Mouse (Mus musculus) C2C12 (cell line): ENCODE data around the gene Haspin. TPM values are rescaled to one million over a fixed set of nuclear protein-coding genes. Genes with fewer than 3 reads are reported as not detected.

ENCODE experiments used
- H3K27me3 ChIP-seq: one replicate; pipeline ENCODE4 v1.6.1; 2011; ENCODE audit not compliant: control insufficient read depth, insufficient read depth, insufficient read length
- H3K36me3 ChIP-seq: one replicate; pipeline ENCODE4 v1.6.1; 2011; ENCODE audit not compliant: control insufficient read depth, insufficient read depth
- H3K4me3 ChIP-seq: one replicate; pipeline ENCODE4 v1.5.1; 2011; ENCODE audit warnings: mild to moderate bottlenecking, control low read depth; ENCODE audit not compliant: poor library complexity, insufficient read depth, severe bottlenecking
- H3K79me2 ChIP-seq: one replicate; pipeline ENCODE4 v1.6.1; 2011; ENCODE audit not compliant: control insufficient read depth, insufficient read depth
- H3K79me3 ChIP-seq: one replicate; pipeline ENCODE4 v1.6.1; 2011; ENCODE audit warnings: low read depth, control low read depth
- H3ac ChIP-seq: one replicate; pipeline ENCODE3; 2011; ENCODE audit warnings: low read depth; ENCODE audit not compliant: control insufficient read depth, insufficient read length
- CEBPB ChIP-seq: IDR thresholded peaks from one replicate; pipeline ENCODE4 v1.6.1; 2011; ENCODE audit warnings: low read depth, mild to moderate bottlenecking, control low read depth, moderate library complexity
- CTCF ChIP-seq: IDR thresholded peaks from one replicate; pipeline ENCODE4 v1.5.1; 2011; ENCODE audit not compliant: control insufficient read depth, insufficient read depth, insufficient read length
- FOSL1 ChIP-seq: IDR thresholded peaks from one replicate; pipeline ENCODE4 v1.8.0; 2011; ENCODE audit warnings: mild to moderate bottlenecking, low read length; ENCODE audit not compliant: poor library complexity, insufficient read depth, severe bottlenecking
- MAX ChIP-seq: IDR thresholded peaks from one replicate; pipeline ENCODE4 v1.6.1; 2011; ENCODE audit warnings: mild to moderate bottlenecking, control low read depth
- MYOD1 ChIP-seq: IDR thresholded peaks from one replicate; pipeline ENCODE4 v1.6.1; 2011; ENCODE audit warnings: low read depth; ENCODE audit not compliant: control insufficient read depth, insufficient read length
- MYOG ChIP-seq: IDR thresholded peaks from one replicate; pipeline ENCODE4 v1.6.1; 2011; ENCODE audit not compliant: control insufficient read depth, insufficient read length; ENCODE audit errors: extremely low read depth
- USF1 ChIP-seq: IDR thresholded peaks from one replicate; pipeline ENCODE4 v1.6.1; 2011; ENCODE audit warnings: low read depth, mild to moderate bottlenecking, control low read depth, moderate library complexity
- polyA plus RNA-seq: library from polyadenylated mRNA; unstranded; fragments of >200 nt; fragmentation: generic; extraction: Trizol; gene quantifications from one replicate; pipeline ENCODE4 v1.2.1, GENCODE M21; 2012; ENCODE audit warnings: missing spikeins

Gene Haspin
- polyA plus RNA-seq, 1 experiment, result 9.4 TPM

DNA sequence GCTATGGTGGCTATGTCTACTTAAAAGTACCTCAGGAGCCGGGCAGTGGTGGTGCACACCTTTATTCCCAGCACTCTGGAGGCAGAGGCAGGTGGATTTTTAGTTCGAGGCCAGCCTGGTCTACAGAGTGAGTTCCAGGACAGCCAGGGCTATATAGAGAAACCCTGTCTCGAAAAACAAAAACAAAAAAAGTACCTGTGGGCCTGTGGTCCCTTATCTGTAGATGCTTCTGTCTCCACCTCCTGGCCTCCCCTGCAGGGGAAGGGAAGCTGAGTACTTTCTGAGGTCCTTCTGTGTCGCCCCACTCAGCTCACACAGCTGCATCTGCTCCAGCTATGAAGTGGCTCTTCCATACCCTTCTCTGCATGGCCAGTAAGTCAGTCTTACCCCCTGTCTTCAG, 47.8 kb downstream of the Haspin start, which contains the start of gene Itgae:
Itgae (plus strand) TSS at position 301 of the 400 bp plus-strand sequence.
- Histone ChIP-seq H3K79me3 (no peaks in the 10 kb centered on the region), H3K4me3 (no peak within 1 kb of the TSS), H3ac (no peak within 1 kb of the TSS), H3K27me3 (no peaks in the 10 kb centered on the region), H3K79me2 (no peaks in the 10 kb centered on the region), H3K36me3 (peaks cover 5% of the 10 kb centered on the region)
- no peak for TF ChIP-seq MYOG
- no peak for TF ChIP-seq MYOD1
- TF ChIP-seq FOSL1, result no peak
- no peak for TF ChIP-seq CTCF
- TF ChIP-seq MAX, result no peak
- no peak for TF ChIP-seq CEBPB
- no peak for TF ChIP-seq USF1

GRCm38 (mm10) chr11:73087700-73088480, 50.2 kb downstream of the Haspin start:
- Histone ChIP-seq H3K79me3 (no peaks in the 10 kb centered on the region), H3K27me3 (no peaks in the 10 kb centered on the region), H3K36me3 (peaks cover 20% of the 10 kb centered on the region), H3ac (no peak overlapping the region), H3K79me2 (no peaks in the 10 kb centered on the region), H3K4me3 (no peak overlapping the region)
- TF ChIP-seq CTCF (no peak), CEBPB (no peak), MYOD1 (no peak), MAX (no peak), USF1 (no peak), FOSL1 (no peak), MYOG (no peak)

Other genes starting within 250 kb of the Haspin start
- 0.54 TPM for gene Atp2a3, start 177.1 kb downstream of the Haspin start, polyA plus RNA-seq
- 0.05 TPM for gene P2rx1, start 139.2 kb downstream of the Haspin start, polyA plus RNA-seq
- gene Camkk1, start 119.3 kb downstream of the Haspin start, polyA plus RNA-seq, result 7.7 TPM
- gene Ncbp3, start 90.5 kb downstream of the Haspin start, polyA plus RNA-seq, result 3.6 TPM
- 0.05 TPM for gene Itgae, start 47.7 kb downstream of the Haspin start, polyA plus RNA-seq
- 1.0 TPM for gene P2rx5, start 22.1 kb upstream of the Haspin start, polyA plus RNA-seq
- gene Emc6, start 38.7 kb upstream of the Haspin start, polyA plus RNA-seq, result 71.6 TPM
- gene Tax1bp3, start 38.8 kb upstream of the Haspin start, polyA plus RNA-seq, result 159 TPM
- gene Ctns, start 60.7 kb upstream of the Haspin start, polyA plus RNA-seq, result 4.2 TPM
- 0.28 TPM for gene Shpk, start 61.2 kb upstream of the Haspin start, polyA plus RNA-seq
- gene Trpv1, start 96.0 kb upstream of the Haspin start, polyA plus RNA-seq, result 0.01 TPM
- under 0.01 TPM for gene Trpv3, start 129.1 kb upstream of the Haspin start, polyA plus RNA-seq
- gene Aspa, start 191.3 kb upstream of the Haspin start, polyA plus RNA-seq, result 0.60 TPM
- not detected for gene Gm49340, start 191.4 kb upstream of the Haspin start, polyA plus RNA-seq
- gene Spata22, start 191.4 kb upstream of the Haspin start, polyA plus RNA-seq, result not detected
- gene Olfr20, start 212.5 kb upstream of the Haspin start, polyA plus RNA-seq, result not detected
- gene Olfr376, start 233.0 kb upstream of the Haspin start, polyA plus RNA-seq, result not detected